ENCODE assay signal across 8 mouse cellular contexts in genomic region chr4:149549221-149549925, GRCm38 (mm10). TPM values are rescaled to one million over a fixed set of nuclear protein-coding genes. Genes with fewer than 3 reads are reported as not detected.
A peak's percentile ranks its signal among the peaks of the same experiment; 100 is the strongest.
DNase-seq lines count a peak whose midpoint lies in the region; ATAC-seq and TF ChIP-seq lines count a peak whose summit lies in the region.

No protein-coding gene starts in this region.

- intact Hi-C loops in left cerebral cortex, postnatal 25 days (cut with DNase I) = loop anchor here (1.0 to 5.0 kb wide), 3 partner anchors 62 to 407 kb away; no protein-coding TSS in a partner anchor

- peak; percentile 55 for ATAC-seq in intestine, postnatal 0 days
- peak; percentile 84 for ATAC-seq in midbrain, embryonic 11.5 days (ENCODE audit: low FRiP score)

- no peaks in the 10 kb centered on the region for H3K9me3 ChIP-seq in intestine, postnatal 0 days (ENCODE audit: control insufficient read depth)
- no peaks in the 10 kb centered on the region for H3K9me3 ChIP-seq in midbrain, embryonic 11.5 days (ENCODE audit: control insufficient read depth, low read length)

- TF ChIP-seq CTCF in intestine, postnatal 0 days (IDR thresholded peaks at IDR 0.05; ENCODE audit: low read depth) = peak; percentile 98

- H3K4me2 ChIP-seq in intestine, postnatal 0 days (replicated peaks; ENCODE audit: low read depth) = no peak overlapping the region
- no peak overlapping the region for H3K4me2 ChIP-seq in midbrain, embryonic 11.5 days

- no peaks in the 10 kb centered on the region for H3K27me3 ChIP-seq in intestine, postnatal 0 days (replicated peaks; ENCODE audit: control insufficient read depth, insufficient read depth, low read length)
- H3K27me3 ChIP-seq in midbrain, embryonic 11.5 days (ENCODE audit: control insufficient read depth, insufficient read depth, low read length) = no peaks in the 10 kb centered on the region

- H3K4me3 ChIP-seq in intestine, postnatal 0 days (ENCODE audit: low read depth, low read length) = no peak overlapping the region
- H3K4me3 ChIP-seq in midbrain, embryonic 11.5 days (ENCODE audit: low read depth, low read length) = no peak overlapping the region

- peak; percentile 52 to 73 for DNase-seq in urinary bladder, adult 18-20 months (ENCODE audit: low spot score in 2 of 2)
- DNase-seq in urinary bladder, adult 2 months (ENCODE audit: low spot score) = no peak
- DNase-seq in embryo, embryonic 10.5 days (ENCODE audit: low spot score) = peak; percentile 91
- peak; percentile 45 to 71 for DNase-seq in gastrocnemius, postnatal 4 days (ENCODE audit: low spot score in 2 of 2)
- peak; percentile 90 to 97 for DNase-seq in left cerebral cortex, postnatal 25 days (ENCODE audit: low spot score in 2 of 2)
- peak; percentile 96 for DNase-seq in midbrain, embryonic 11.5 days (ENCODE audit: low spot score, missing footprints)
- peak; percentile 80 for DNase-seq in skeletal muscle tissue, adult 2 months (ENCODE audit: low read depth, low spot score)

- peaks cover 8% of the 10 kb centered on the region for H3K36me3 ChIP-seq in intestine, postnatal 0 days (ENCODE audit: control insufficient read depth, insufficient read depth)
- H3K36me3 ChIP-seq in midbrain, embryonic 11.5 days (ENCODE audit: control insufficient read depth, insufficient read depth, low read length) = peaks cover 4% of the 10 kb centered on the region; the same call in 1 of the 2 replicates

- 65% methylated on average over 9 of the region's 9 CpGs for WGBS in intestine, postnatal 0 days
- WGBS in midbrain, embryonic 11.5 days = 65% methylated on average over 9 of the region's 9 CpGs

- H3K4me1 ChIP-seq in intestine, postnatal 0 days (replicated peaks; ENCODE audit: control insufficient read depth, insufficient read depth, low read length) = no peaks in the 10 kb centered on the region
- no peaks in the 10 kb centered on the region for H3K4me1 ChIP-seq in midbrain, embryonic 11.5 days (ENCODE audit: control insufficient read depth, insufficient read depth, low read length)

- H3K27ac ChIP-seq in intestine, postnatal 0 days (ENCODE audit: low read depth, low read length) = no peak overlapping the region
- H3K27ac ChIP-seq in midbrain, embryonic 11.5 days (ENCODE audit: low read depth, low read length) = no peak overlapping the region

- H3K9ac ChIP-seq in intestine, postnatal 0 days (ENCODE audit: low read depth, low read length) = no peak overlapping the region
- H3K9ac ChIP-seq in midbrain, embryonic 11.5 days (ENCODE audit: low read length) = no peak overlapping the region

RNA-seq across cellular contexts. Expression of gene Ctnnbip1, which starts 31.3 kb away (rescaled TPM):
- polyA plus RNA-seq in urinary bladder, adult 2 months (2012; rRNA removed) = 11.7 and 12.0 TPM in 2 replicates
- 100 to 1,000 TPM in 1 of 2 experiments, 10 to 100 TPM in 1; 93.5 to 100 TPM for total RNA-seq in gastrocnemius, postnatal 4 days (2021)
- 52.8 and 53.5 TPM in 2 replicates for polyA plus RNA-seq in intestine, postnatal 0 days (2015; fragmentation: Nextera tagmentation; extraction: Ambion mirVana)
- 10 to 100 TPM; 40.3 to 41.9 TPM for total RNA-seq in left cerebral cortex, postnatal 25 days (2021)
- polyA plus RNA-seq in midbrain, embryonic 11.5 days (2014; fragmentation: Nextera tagmentation; extraction: Ambion mirVana) = 55.9 and 59.4 TPM in 2 replicates

RNA-seq across cellular contexts. Expression of gene Clstn1, which starts 36.9 kb away (rescaled TPM):
- 28.0 and 61.1 TPM in 2 replicates for polyA plus RNA-seq in urinary bladder, adult 2 months (2012; rRNA removed)
- total RNA-seq in gastrocnemius, postnatal 4 days (2021) = 10 to 100 TPM; 78.9 to 80.6 TPM
- 34.3 and 34.7 TPM in 2 replicates for polyA plus RNA-seq in intestine, postnatal 0 days (2015; fragmentation: Nextera tagmentation; extraction: Ambion mirVana)
- 1,000 to 10,000 TPM; 1,368 to 1,474 TPM for total RNA-seq in left cerebral cortex, postnatal 25 days (2021)
- polyA plus RNA-seq in midbrain, embryonic 11.5 days (2014; fragmentation: Nextera tagmentation; extraction: Ambion mirVana) = 34.3 and 41.8 TPM in 2 replicates
